Mouse (Mus musculus): Measurements from ENCODE around the gene Mtcp1. TPM values are rescaled to one million over a fixed set of nuclear protein-coding genes. Genes with fewer than 3 reads are reported as not detected.
A peak's percentile ranks its signal among the peaks of the same experiment; 100 is the strongest.

Mtcp1 gene
- total RNA-seq (2021), result 10 to 100 TPM in 1 of 2 experiments, 1 to 10 TPM in 1; 4.8 to 12.0 TPM

- DNase-seq (ENCODE audit: low spot score in 2 of 2), result peak; percentile 84 to 86
- intact Hi-C loops (cut with DNase I), result no loop called here
These were observed at the start of gene Mtcp1, which contains the start of the genes Cmc4 and Brcc3 for GRCm38 (mm10) chrX:75415936-75416785. Gene Mtcp1, minus strand, starts transcription at chrX:75416588. Gene Cmc4, minus strand, starts transcription at chrX:75416584. Gene Brcc3, plus strand, starts transcription at chrX:75416628.

GRCm38 (mm10) chrX:75454597-75454996 is 38.2 kb upstream of the Mtcp1 start:
- intact Hi-C loops (cut with DNase I), result no loop called here

GRCm38 (mm10) chrX:75409711-75410110 is 6.7 kb downstream of the Mtcp1 start:
- intact Hi-C loops (cut with DNase I), result no loop called here
- DNase-seq (ENCODE audit: low spot score in 2 of 2), result no peak

More at GRCm38 (mm10) chrX:75454597-75454996, 38.2 kb upstream of the Mtcp1 start:
- no peak for DNase-seq (ENCODE audit: low spot score in 2 of 2)

- no peak for DNase-seq (ENCODE audit: low spot score in 2 of 2)
- intact Hi-C loops (cut with DNase I), result no loop called here
These were observed 13.0 kb downstream of the Mtcp1 start for GRCm38 (mm10) chrX:75403350-75403749.

GRCm38 (mm10) chrX:75402668-75403067 is 13.7 kb downstream of the Mtcp1 start:
- intact Hi-C loops (cut with DNase I), result no loop called here
- DNase-seq (ENCODE audit: low spot score in 2 of 2), result no peak

GRCm38 (mm10) chrX:75399471-75399870 is 16.9 kb downstream of the Mtcp1 start:
- DNase-seq (ENCODE audit: low spot score in 2 of 2), result no peak
- intact Hi-C loops (cut with DNase I), result no loop called here

GRCm38 (mm10) chrX:75382195-75382771 is 34.1 kb downstream of the Mtcp1 start, which contains the start of the genes Fundc2 and F8:
Gene Fundc2, plus strand, starts transcription at chrX:75382399.
Gene F8, minus strand, starts transcription at chrX:75382615.
- DNase-seq (ENCODE audit: low spot score in 2 of 2), result peak; percentile 33 to 57
- intact Hi-C loops (cut with DNase I), result no loop called here

GRCm38 (mm10) chrX:75381699-75382098 is 34.7 kb downstream of the Mtcp1 start:
- no peak for DNase-seq (ENCODE audit: low spot score in 2 of 2)
- intact Hi-C loops (cut with DNase I), result no loop called here

- intact Hi-C loops (cut with DNase I), result no loop called here
- no peak for DNase-seq (ENCODE audit: low spot score in 2 of 2)
These were observed 35.2 kb downstream of the Mtcp1 start for GRCm38 (mm10) chrX:75381176-75381575.

GRCm38 (mm10) chrX:75376815-75377214 is 39.6 kb downstream of the Mtcp1 start:
- intact Hi-C loops (cut with DNase I), result no loop called here
- DNase-seq (ENCODE audit: low spot score in 2 of 2), result no peak

GRCm38 (mm10) chrX:75372666-75373425 is 43.5 kb downstream of the Mtcp1 start:
- DNase-seq (ENCODE audit: low spot score in 2 of 2), result no peak
- intact Hi-C loops (cut with DNase I), result no loop called here

GRCm38 (mm10) chrX:75370197-75370596 is 46.2 kb downstream of the Mtcp1 start:
- intact Hi-C loops (cut with DNase I), result no loop called here
- no peak for DNase-seq (ENCODE audit: low spot score in 2 of 2)

Other genes starting within 250 kb of the Mtcp1 start
- 10 to 100 TPM; 51.1 to 54.0 TPM for gene Fundc2, start 34.2 kb downstream of the Mtcp1 start, total RNA-seq (2021)
- 1 to 10 TPM; 1.9 to 2.0 TPM for gene F8, start 34.0 kb downstream of the Mtcp1 start, total RNA-seq (2021)
- gene Cmc4, start within 50 bp of the Mtcp1 start, total RNA-seq (2021), result 10 to 100 TPM; 11.1 to 12.7 TPM
- 10 to 100 TPM; 36.7 to 37.8 TPM for gene Brcc3, start within 50 bp of the Mtcp1 start, total RNA-seq (2021)
- gene Vbp1, start 97.7 kb upstream of the Mtcp1 start, total RNA-seq (2021), result 10 to 100 TPM; 65.1 to 66.7 TPM
- gene Rab39b, start 161.6 kb upstream of the Mtcp1 start, total RNA-seq (2021), result 10 to 100 TPM; 39.0 to 41.8 TPM